Mouse (Mus musculus): ENCODE measurements around the gene Gtf2a1l.

DNA sequence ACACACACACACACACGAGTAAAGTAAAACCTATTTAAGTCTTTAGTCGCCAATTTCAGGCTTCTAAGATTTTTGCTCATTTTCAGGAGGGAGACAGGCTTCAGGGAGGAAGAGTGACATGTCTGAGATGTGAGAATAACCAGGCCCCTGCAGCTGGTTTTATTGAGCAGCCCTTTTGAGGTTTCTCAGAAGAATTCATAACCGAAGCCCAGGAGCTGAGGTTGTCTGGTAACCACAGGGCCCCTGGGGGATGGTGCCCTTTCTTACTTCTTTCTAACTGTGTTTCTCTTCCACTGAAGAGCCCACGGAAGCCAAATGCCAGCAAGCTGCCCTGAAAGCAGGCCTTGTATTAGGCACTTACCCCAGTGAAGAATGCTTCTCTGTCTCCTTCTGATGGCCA lies 47.5 kb upstream of the Gtf2a1l start:
- TF ChIP-seq CTCF (IDR thresholded peaks at IDR 0.05; ENCODE audit: borderline replicate concordance, insufficient read depth, low read length) (no peak), POLR2A (IDR thresholded peaks at IDR 0.05; ENCODE audit: low read depth, low read length) (no peak)
